Mouse (Mus musculus) spleen, adult 2 months (tissue): Measurements from ENCODE around the gene Prpf6.

Source experiments
- CTCF ChIP-seq: fragments of 200-500 bp; IDR thresholded peaks from 2 replicates; pipeline ENCODE4 v1.5.1; 2011; ENCODE audit warnings: mild to moderate bottlenecking, inconsistent platforms; ENCODE audit not compliant: insufficient read depth, insufficient read length, insufficient replicate concordance; ENCODE audit errors: extremely low read depth
- POLR2A ChIP-seq: fragments of 200-500 bp; IDR thresholded peaks from 2 replicates; pipeline ENCODE4 v1.6.1; 2011; ENCODE audit warnings: low read depth, low read length, inconsistent platforms

GRCm38 (mm10) chr2:181691083-181691482 is 99.4 kb downstream of the Prpf6 start:
- no peak for TF ChIP-seq POLR2A
- TF ChIP-seq CTCF: no peak
